Mouse (Mus musculus) stomach, embryonic 16.5 days (tissue): ENCODE data around the gene Vegfb. TPM values are rescaled to one million over a fixed set of nuclear protein-coding genes. Genes with fewer than 3 reads are reported as not detected.

Experiments used
- ATAC-seq: fragments of 200-750 bp; cut with Nextera tagmentation; 2 replicates; pipeline ENCODE4 v1.8.0; 2017; ENCODE audit warnings: moderate number of reproducible peaks, moderate TSS enrichment; ENCODE audit not compliant: insufficient read depth, low FRiP score
- H3K27ac ChIP-seq: fragments of 300-500 bp; sonication (generic); 2 replicates; pipeline ENCODE4 v1.5.1; 2014; ENCODE audit warnings: low read length
- H3K27me3 ChIP-seq: fragments of 300-500 bp; sonication (generic); 2 replicates; pipeline ENCODE4 v1.6.1; 2014; ENCODE audit warnings: low read length, control low read depth, mixed read lengths; ENCODE audit not compliant: control insufficient read depth, insufficient read depth
- H3K36me3 ChIP-seq: fragments of 300-500 bp; sonication (generic); 2 replicates; pipeline ENCODE4 v1.6.1; 2014; ENCODE audit warnings: low read length; ENCODE audit not compliant: control insufficient read depth, insufficient read depth
- H3K4me1 ChIP-seq: fragments of 300-500 bp; sonication (generic); 2 replicates; pipeline ENCODE4 v1.6.1; 2014; ENCODE audit warnings: low read length, control low read depth, mixed read lengths; ENCODE audit not compliant: control insufficient read depth, insufficient read depth
- H3K4me2 ChIP-seq: fragments of 300-500 bp; sonication (generic); 2 replicates; pipeline ENCODE4 v1.6.1; 2014; ENCODE audit warnings: low read depth, low read length, mixed read lengths
- H3K4me3 ChIP-seq: fragments of 300-500 bp; sonication (generic); replicated peaks from 2 replicates; pipeline ENCODE4 v1.5.1; 2014; ENCODE audit warnings: mild to moderate bottlenecking, low read length
- H3K9ac ChIP-seq: fragments of 300-500 bp; sonication (generic); 2 replicates; pipeline ENCODE4 v1.6.1; 2014; ENCODE audit warnings: low read length
- H3K9me3 ChIP-seq: fragments of 300-500 bp; sonication (generic); replicated peaks from 2 replicates; pipeline ENCODE4 v1.6.1; 2016; ENCODE audit warnings: low read length, control low read depth; ENCODE audit not compliant: control insufficient read depth
- WGBS: fragments of 180-500 bp; shearing (Covaris S2); extraction: QIAGEN DNeasy Blood & Tissue Kit; methylation state at CpG from one replicate; pipeline ENCODE4 v1.1.7; 2014; 5-methylcytosine and 5-hydroxymethylcytosine counted together
- polyA plus RNA-seq: library from polyadenylated mRNA; unstranded; fragments of >200 nt; fragmentation: Nextera tagmentation; extraction: Ambion mirVana; gene quantifications from 2 replicates; pipeline ENCODE4 v1.2.1, GENCODE M21; 2015

Vegfb gene
- polyA plus RNA-seq, 1 experiment from 2014 or later, result 19.7 TPM

- peak within 1 kb of the TSS; percentile 92 for H3K4me2 ChIP-seq
- under 1% methylated on average over 16 of the region's 16 CpGs for WGBS
- H3K9me3 ChIP-seq, result no peaks in the 10 kb centered on the region
- H3K27me3 ChIP-seq, result no peaks in the 10 kb centered on the region
- H3K36me3 ChIP-seq, result no peaks in the 10 kb centered on the region
- H3K4me3 ChIP-seq, result peak within 1 kb of the TSS; percentile 75
- no peak for ATAC-seq
- H3K9ac ChIP-seq, result peak within 1 kb of the TSS; percentile 89
- H3K4me1 ChIP-seq, result peaks cover 55% of the 10 kb centered on the region
- peak within 1 kb of the TSS; percentile 97 for H3K27ac ChIP-seq
Measured at GRCm38 (mm10) chr19:6975537-6976521, 11.6 kb downstream of the Vegfb start, which contains the start of gene Plcb3. Gene Plcb3, minus strand, starts transcription at chr19:6976470.

DNA sequence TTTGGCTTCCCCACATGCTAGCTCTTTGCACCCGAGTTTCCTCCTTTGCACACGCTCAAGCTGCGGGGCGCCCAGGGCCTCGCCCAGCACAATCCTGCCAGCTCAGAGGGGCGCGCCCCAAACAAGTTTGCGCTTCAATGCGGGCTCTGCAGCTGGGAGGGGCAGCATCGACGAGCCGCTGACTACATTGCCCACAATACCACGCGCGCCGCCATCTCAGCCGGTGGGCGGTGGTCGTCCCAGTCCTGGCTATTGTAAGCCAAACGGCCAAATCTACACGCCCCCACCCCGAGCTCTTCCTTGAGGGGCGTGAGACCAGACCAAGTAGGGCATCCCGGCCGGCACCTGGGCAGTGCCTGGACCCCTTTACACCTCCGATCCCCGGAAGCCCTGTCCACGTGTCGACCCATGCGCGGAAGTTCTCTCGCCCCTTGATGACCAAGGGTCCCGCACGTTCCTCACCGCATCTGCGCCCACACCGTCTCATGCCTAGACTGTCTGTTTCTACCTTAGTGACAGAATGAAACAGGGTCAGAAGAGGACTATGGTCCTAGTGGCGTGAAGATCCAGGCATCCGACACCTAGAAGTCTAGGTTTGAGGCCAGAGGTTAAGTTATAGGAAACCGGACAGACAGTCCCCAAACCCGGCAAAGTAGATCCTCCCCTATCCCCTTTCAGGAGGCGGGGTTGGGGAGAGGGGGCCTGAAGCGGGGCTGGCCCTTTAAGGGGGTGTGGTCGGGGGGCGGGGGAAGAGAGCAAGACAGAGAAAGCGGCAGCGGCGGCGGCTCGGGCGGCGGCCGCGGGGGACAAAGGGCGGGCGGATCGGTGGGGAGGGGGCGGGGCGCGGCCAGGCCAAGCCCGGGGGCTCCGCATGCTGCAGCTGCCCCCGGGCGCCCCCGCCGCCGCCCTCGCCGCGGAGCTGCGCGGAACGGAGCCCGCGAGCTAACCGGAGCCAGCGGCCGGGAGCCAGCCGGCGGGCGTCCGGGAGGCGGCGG is 12.9 kb downstream of the Vegfb start, which contains the start of gene Ppp1r14b:
Ppp1r14b (plus strand) TSS at position 758 of the 995 bp plus-strand sequence.
- Histone ChIP-seq H3K27ac (peak within 1 kb of the TSS; percentile 97), H3K36me3 (no peaks in the 10 kb centered on the region), H3K27me3 (no peaks in the 10 kb centered on the region), H3K4me2 (peak within 1 kb of the TSS; percentile 92), H3K4me1 (peaks cover 66% of the 10 kb centered on the region), H3K9me3 (no peaks in the 10 kb centered on the region), H3K4me3 (peak within 1 kb of the TSS; percentile 75), H3K9ac (peak within 1 kb of the TSS; percentile 89)
- WGBS, result under 1% methylated on average over 60 of the region's 84 CpGs
- ATAC-seq, result peak; percentile 67

DNA sequence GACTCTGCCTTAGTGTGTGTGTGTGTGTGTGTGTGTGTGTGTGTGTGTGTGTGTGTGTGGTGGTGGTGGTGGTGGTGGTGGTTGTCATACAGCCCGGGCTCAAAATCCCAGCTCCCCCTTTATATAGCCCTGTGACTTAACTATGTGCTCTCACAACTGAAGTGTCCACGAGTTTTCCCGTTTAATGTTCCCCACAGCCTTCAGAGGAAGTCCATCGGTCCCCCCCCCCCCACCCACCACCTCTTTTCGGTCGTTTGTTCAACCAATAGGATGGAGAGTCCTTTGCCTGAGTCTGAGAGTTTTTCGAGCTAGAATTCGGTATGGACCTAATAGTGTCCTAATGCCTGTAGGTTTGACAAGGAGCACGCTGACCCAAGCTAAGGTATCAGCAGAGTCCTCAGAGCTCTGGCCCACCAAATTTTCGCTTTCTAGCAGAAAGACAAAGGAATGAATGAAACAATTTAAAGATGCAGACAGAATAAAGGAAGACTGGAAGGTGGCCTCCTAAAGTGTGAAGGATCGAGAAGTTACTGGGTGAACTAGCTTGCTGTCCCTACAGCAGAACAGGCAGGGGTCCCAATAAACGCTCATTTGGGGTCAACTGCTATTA is 13.8 kb downstream of the Vegfb start:
- Histone ChIP-seq H3K4me3 (peak overlapping the region; percentile 75), H3K4me2 (peak overlapping the region; percentile 92), H3K36me3 (no peaks in the 10 kb centered on the region), H3K27ac (peak overlapping the region; percentile 97), H3K9ac (peak overlapping the region; percentile 89), H3K27me3 (no peaks in the 10 kb centered on the region), H3K4me1 (peaks cover 60% of the 10 kb centered on the region), H3K9me3 (no peaks in the 10 kb centered on the region)
- ATAC-seq, result no peak
- WGBS, result 32% methylated on average over 12 of the region's 12 CpGs

DNA sequence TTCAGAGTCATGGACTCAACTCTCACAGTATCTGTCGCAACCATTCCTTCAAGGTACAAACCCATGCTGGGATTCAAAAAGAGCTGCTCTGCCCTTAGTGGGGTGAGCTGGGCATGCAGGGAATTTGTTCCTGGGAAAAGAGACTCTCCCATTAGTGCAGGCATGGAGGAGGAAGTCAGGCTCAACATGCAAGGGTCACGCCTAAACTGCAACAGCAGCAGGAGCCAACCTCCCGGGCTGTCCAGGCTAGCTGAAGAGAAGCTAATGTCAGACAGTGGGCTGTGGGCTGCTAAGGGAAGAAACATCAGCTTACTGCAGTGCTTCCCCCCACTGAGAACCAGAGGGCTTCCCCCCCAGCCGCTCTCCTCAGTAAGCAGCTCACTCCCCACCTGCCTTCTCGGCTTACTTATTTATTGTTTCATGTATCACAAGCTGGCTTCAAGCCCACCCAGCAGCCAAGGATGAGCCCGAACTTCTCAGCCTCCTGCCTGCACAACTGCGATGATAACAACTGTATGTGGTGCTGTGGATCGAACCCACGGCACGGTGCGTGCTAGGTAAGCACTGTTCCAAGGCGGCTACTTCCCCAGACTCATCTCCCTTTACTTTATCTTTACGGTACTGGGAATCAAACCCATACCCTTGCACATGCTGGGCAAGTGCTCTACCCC is 15.1 kb downstream of the Vegfb start:
- 73% methylated on average over 13 of the region's 13 CpGs for WGBS

DNA sequence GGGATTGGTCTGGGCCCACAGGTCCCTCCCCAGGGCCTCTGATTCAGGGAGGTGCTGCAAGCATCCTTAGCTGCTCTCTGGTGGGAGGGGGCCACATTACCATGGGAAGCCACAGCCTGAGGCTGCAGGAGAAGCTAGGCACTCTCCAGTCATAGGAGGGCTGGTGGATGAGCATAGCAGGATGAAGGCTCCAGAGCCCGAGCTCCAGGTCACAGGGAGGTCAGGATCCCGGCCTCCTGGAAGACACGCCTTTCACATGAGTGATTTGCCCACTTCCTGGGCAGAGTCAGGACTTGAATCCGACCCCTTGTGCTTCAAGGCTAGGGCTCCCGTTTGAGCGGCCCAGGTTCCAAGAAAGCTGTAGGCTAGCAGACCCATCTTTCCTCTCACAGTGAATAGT is 15.8 kb downstream of the Vegfb start:
- no peak for ATAC-seq
- H3K9me3 ChIP-seq, result no peaks in the 10 kb centered on the region
- no peaks in the 10 kb centered on the region for H3K27me3 ChIP-seq
- 0 out of 2 replicates have a peak overlapping the region, but pooled peaks have one; percentile 31 for H3K9ac ChIP-seq
- H3K36me3 ChIP-seq, result 0 out of 2 replicates have a peak, but pooled peaks cover under 1% of the 10 kb centered on the region
- no peak overlapping the region; the same call in none of the 2 replicates for H3K27ac ChIP-seq
- no peak overlapping the region for H3K4me3 ChIP-seq
- H3K4me1 ChIP-seq, result peaks cover 54% of the 10 kb centered on the region
- WGBS, result 32% methylated on average over 6 of the region's 6 CpGs
- H3K4me2 ChIP-seq, result no peak overlapping the region

More for the DNA sequence above, 15.1 kb downstream of the Vegfb start:
- Histone ChIP-seq H3K9ac (peak overlapping the region; percentile 23; the same call in 1 of the 2 replicates), H3K27me3 (no peaks in the 10 kb centered on the region), H3K36me3 (no peaks in the 10 kb centered on the region), H3K27ac (peak overlapping the region; percentile 38; the same call in 1 of the 2 replicates), H3K4me1 (peaks cover 59% of the 10 kb centered on the region), H3K4me3 (no peak overlapping the region), H3K9me3 (no peaks in the 10 kb centered on the region), H3K4me2 (no peak overlapping the region)
- no peak for ATAC-seq

- H3K27me3 ChIP-seq, result no peaks in the 10 kb centered on the region
- ATAC-seq, result no peak
- H3K4me3 ChIP-seq, result peak overlapping the region; percentile 75; the same call in 1 of the 2 replicates
- peaks cover 11% of the 10 kb centered on the region for H3K36me3 ChIP-seq
- H3K4me2 ChIP-seq, result peak overlapping the region; percentile 74
- 27% methylated on average over 11 of the region's 11 CpGs for WGBS
- H3K4me1 ChIP-seq, result peaks cover 45% of the 10 kb centered on the region
- no peaks in the 10 kb centered on the region for H3K9me3 ChIP-seq
- peak overlapping the region; percentile 85 for H3K9ac ChIP-seq
- peak overlapping the region; percentile 5; the same call in 1 of the 2 replicates for H3K27ac ChIP-seq
Measured at GRCm38 (mm10) chr19:6970460-6971085, 16.9 kb downstream of the Vegfb start.

DNA sequence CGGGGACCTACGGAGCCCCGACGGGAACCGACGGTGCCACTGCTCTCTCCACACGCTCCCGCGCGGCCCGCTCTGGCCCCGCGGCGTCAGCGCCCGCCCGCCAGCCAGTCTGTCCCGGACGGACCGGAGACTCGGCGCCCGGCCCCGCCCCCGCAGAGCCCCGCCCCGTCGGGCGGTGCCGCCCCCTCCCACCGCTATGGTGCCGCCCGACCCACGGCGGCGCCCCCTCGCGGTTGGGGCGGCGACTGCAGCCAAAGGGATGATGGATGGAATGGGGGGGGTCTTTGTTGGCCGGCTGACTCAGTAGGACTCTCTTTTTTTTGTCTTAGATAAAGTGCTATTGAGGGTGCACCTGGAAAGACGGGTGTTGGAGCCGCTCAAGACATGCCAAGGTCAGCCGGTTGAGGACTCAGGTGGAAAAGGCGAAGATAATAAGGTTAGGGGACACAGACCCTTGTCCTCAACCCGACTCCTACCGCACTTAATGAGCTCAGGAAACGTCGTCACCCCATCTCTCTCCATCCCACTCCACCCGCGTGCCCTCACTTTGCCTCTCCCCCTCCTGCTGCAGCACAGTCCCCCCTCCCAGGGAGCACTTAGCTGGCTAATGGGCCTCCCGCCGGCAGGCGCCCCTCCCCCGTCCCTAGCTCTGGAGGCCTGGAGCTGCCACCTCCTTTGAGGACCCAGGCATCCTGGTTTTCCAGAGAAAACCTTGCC is 17.6 kb downstream of the Vegfb start:
- under 1% methylated on average over 55 of the region's 55 CpGs for WGBS
- peak; percentile 78 for ATAC-seq
- Histone ChIP-seq H3K36me3 (peaks cover 17% of the 10 kb centered on the region), H3K27me3 (no peaks in the 10 kb centered on the region), H3K4me1 (peaks cover 45% of the 10 kb centered on the region), H3K27ac (peak overlapping the region; percentile 78), H3K4me2 (peak overlapping the region; percentile 74), H3K9me3 (no peaks in the 10 kb centered on the region), H3K9ac (peak overlapping the region; percentile 85), H3K4me3 (peak overlapping the region; percentile 75)
